Mouse (Mus musculus): Measurements from ENCODE around the gene Rpl9-ps6. TPM values are rescaled to one million over a fixed set of nuclear protein-coding genes. Genes with fewer than 3 reads are reported as not detected.

The Rpl9-ps6 gene
- polyA plus RNA-seq (2015; fragmentation: Nextera tagmentation; extraction: Ambion mirVana) = 103 and 128 TPM in 2 replicates

GRCm38 (mm10) chr19:32466478-32466877 is at the start of gene Rpl9-ps6:
Rpl9-ps6 (minus strand) TSS chr19:32466578.
- Histone ChIP-seq H3K36me3 (no peaks in the 10 kb centered on the region), H3K27ac (no peak within 1 kb of the TSS), H3K27me3 (no peaks in the 10 kb centered on the region), H3K4me3 (replicated peaks) (no peak within 1 kb of the TSS), H3K9me3 (replicated peaks) (no peaks in the 10 kb centered on the region), H3K4me1 (no peaks in the 10 kb centered on the region), H3K9ac (no peak within 1 kb of the TSS), H3K4me2 (no peak within 1 kb of the TSS)
- WGBS = 81% methylated on average over 6 of the region's 6 CpGs
- no peak for ATAC-seq (replicated peaks; ENCODE audit: low FRiP score)

DNA sequence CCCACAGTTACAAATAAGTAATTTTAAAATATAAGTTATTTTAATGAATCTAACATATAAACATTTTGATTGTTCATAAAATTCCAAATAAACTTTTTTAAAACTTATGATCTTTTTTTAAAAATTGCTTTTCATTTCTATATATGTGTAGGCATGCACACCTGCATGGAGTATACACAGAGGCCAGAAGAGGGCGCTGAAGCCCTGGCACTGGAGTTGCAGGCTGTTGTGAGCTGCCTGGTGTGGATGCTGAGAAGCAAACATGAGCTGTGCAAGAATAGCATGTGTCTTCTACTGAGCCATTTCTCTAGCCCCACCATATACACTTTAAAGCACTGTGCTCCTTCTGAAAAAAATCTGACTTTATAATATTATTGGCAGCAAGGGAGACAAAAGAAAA is 46.1 kb upstream of the Rpl9-ps6 start:
- H3K4me2 ChIP-seq = no peak overlapping the region
- no peak overlapping the region for H3K4me3 ChIP-seq (replicated peaks)
- H3K9me3 ChIP-seq (replicated peaks) = no peaks in the 10 kb centered on the region
- peaks cover 75% of the 10 kb centered on the region for H3K36me3 ChIP-seq
- ATAC-seq (replicated peaks; ENCODE audit: low FRiP score) = no peak
- H3K27me3 ChIP-seq = no peaks in the 10 kb centered on the region
- no peak overlapping the region for H3K27ac ChIP-seq
- no peaks in the 10 kb centered on the region for H3K4me1 ChIP-seq
- H3K9ac ChIP-seq = no peak overlapping the region
- WGBS = 25% methylated on average over 1 of the region's 1 CpGs

- Histone ChIP-seq H3K4me1 (no peaks in the 10 kb centered on the region), H3K4me2 (no peak overlapping the region), H3K27me3 (no peaks in the 10 kb centered on the region), H3K4me3 (replicated peaks) (no peak overlapping the region), H3K27ac (no peak overlapping the region), H3K36me3 (peaks cover 72% of the 10 kb centered on the region), H3K9me3 (replicated peaks) (no peaks in the 10 kb centered on the region), H3K9ac (no peak overlapping the region)
- no peak; the same call in 1 of the 2 replicates for ATAC-seq (replicated peaks; ENCODE audit: low FRiP score)
- 93% methylated on average over 6 of the region's 6 CpGs for WGBS
Observed at GRCm38 (mm10) chr19:32510962-32511361, 44.6 kb upstream of the Rpl9-ps6 start.

DNA sequence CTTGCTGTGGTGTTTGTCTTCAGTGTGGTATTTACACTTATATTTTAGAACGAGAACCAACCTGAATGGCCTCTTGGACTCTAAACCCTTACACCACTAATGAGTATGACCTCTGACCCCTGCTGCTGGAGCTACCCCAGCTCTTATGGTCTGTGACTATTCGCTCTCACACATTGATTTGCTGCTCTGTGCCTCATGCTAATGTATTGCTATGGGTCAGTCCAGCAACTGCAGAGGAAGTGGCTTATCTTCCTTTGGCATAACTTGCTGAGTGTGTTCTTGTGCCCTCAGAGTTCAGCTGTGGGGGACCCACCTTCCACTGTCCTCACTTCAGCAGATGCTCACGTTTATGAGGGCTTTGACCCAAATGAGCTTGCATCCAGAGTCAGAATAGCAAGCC is 43.9 kb upstream of the Rpl9-ps6 start:
- H3K4me2 ChIP-seq = no peak overlapping the region
- H3K27ac ChIP-seq = no peak overlapping the region
- WGBS = 72% methylated on average over 3 of the region's 3 CpGs
- peak; percentile 60; the same call in 1 of the 2 replicates for ATAC-seq (replicated peaks; ENCODE audit: low FRiP score)
- no peaks in the 10 kb centered on the region for H3K9me3 ChIP-seq (replicated peaks)
- peaks cover 72% of the 10 kb centered on the region for H3K36me3 ChIP-seq
- no peaks in the 10 kb centered on the region for H3K27me3 ChIP-seq
- H3K4me1 ChIP-seq = no peaks in the 10 kb centered on the region
- H3K4me3 ChIP-seq (replicated peaks) = no peak overlapping the region
- H3K9ac ChIP-seq = no peak overlapping the region

DNA sequence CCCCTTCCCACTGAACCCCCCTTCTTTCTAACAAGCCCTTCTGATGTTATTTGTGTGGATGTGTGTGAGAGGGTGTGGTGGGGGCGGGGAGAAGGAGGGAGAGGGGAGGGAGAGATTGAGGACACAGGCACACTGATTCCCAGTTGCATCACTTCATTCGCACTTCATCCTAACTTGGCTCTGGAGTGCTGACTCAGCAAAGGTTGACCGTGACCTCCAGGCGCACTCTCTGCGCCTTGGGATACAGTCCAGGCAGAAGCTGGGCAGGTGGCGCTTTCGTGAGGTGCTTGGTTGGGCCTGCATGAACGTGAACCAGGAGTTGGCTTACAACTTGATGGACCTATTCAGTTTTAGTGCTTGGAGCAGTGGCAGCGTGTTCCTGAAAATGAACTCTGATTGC is 41.1 kb upstream of the Rpl9-ps6 start:
- Histone ChIP-seq H3K27ac (no peak overlapping the region), H3K4me2 (no peak overlapping the region), H3K4me3 (replicated peaks) (no peak overlapping the region), H3K4me1 (no peaks in the 10 kb centered on the region), H3K9ac (no peak overlapping the region), H3K27me3 (no peaks in the 10 kb centered on the region), H3K9me3 (replicated peaks) (no peaks in the 10 kb centered on the region), H3K36me3 (peaks cover 57% of the 10 kb centered on the region)
- 89% methylated on average over 9 of the region's 9 CpGs for WGBS
- no peak for ATAC-seq (replicated peaks; ENCODE audit: low FRiP score)

DNA sequence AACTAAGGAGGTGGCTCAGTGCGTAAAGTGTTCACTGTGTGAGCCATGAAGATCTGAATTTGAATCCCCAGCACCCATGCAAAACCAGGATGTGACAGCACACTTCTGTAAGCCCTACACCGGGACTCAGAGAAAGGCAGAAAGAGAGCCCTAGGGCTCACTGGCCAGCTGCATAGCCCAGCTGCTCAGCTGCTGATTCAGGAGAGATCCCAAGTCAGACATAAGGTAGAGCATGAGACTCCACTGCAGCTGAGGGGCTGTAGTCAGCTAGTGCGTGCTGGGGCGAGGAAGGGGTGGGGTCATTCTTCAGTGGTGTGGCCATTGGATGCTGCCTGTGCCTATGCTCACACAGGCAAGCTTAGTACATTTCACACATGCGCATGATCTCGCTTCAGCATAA is 40.7 kb upstream of the Rpl9-ps6 start:
- Histone ChIP-seq H3K36me3 (peaks cover 52% of the 10 kb centered on the region), H3K4me3 (replicated peaks) (no peak overlapping the region), H3K4me2 (no peak overlapping the region), H3K27me3 (no peaks in the 10 kb centered on the region), H3K9me3 (replicated peaks) (no peaks in the 10 kb centered on the region), H3K9ac (no peak overlapping the region), H3K4me1 (no peaks in the 10 kb centered on the region), H3K27ac (no peak overlapping the region)
- WGBS = 84% methylated on average over 6 of the region's 6 CpGs
- ATAC-seq (replicated peaks; ENCODE audit: low FRiP score) = no peak

DNA sequence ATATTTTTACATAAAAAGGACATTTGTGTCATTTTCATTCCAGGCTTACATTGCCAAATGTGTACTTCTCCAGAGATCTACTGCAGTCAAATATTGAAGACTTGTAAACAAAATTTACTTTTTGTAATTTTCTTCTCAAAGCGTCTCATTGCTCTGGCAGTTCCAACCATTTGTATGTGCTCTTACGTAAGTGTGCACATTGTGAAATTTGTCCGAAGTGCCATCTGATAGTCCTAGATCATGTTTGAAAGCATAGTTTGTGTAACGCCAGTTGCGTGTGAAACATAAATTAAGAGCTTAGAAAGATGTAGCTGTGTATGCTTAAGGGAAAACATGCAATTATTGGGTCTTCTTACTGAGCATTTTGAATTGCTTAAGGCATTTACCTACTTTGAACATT is 40.1 kb upstream of the Rpl9-ps6 start:
- H3K4me2 ChIP-seq = no peak overlapping the region
- no peak overlapping the region for H3K4me3 ChIP-seq (replicated peaks)
- peaks cover 49% of the 10 kb centered on the region for H3K36me3 ChIP-seq
- ATAC-seq (replicated peaks; ENCODE audit: low FRiP score) = no peak
- no peak overlapping the region for H3K9ac ChIP-seq
- H3K27ac ChIP-seq = no peak overlapping the region
- 94% methylated on average over 5 of the region's 5 CpGs for WGBS
- H3K9me3 ChIP-seq (replicated peaks) = no peaks in the 10 kb centered on the region
- H3K27me3 ChIP-seq = no peaks in the 10 kb centered on the region
- no peaks in the 10 kb centered on the region for H3K4me1 ChIP-seq

DNA sequence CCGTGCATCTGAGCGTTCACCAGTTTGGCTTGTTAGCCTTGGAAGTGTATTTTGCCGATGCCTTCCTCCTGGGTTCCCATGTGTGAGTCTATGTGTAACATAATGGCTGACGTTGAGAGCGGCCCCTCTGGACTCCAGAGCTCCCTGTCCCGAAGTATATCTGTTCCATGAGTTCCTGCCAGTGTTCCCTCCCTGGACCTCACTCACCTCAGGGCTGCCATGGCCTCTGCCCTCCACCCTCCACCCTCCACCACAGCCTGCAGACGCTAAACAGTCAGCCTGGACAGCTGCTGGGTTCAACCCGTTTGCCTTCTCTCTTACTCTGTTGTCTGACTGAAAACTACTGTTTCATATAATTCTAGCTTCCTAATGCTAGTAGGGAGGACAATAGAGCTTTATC is 39.7 kb upstream of the Rpl9-ps6 start:
- Histone ChIP-seq H3K9me3 (replicated peaks) (no peaks in the 10 kb centered on the region), H3K4me2 (no peak overlapping the region), H3K9ac (no peak overlapping the region), H3K27me3 (no peaks in the 10 kb centered on the region), H3K27ac (no peak overlapping the region), H3K4me1 (no peaks in the 10 kb centered on the region), H3K4me3 (replicated peaks) (no peak overlapping the region), H3K36me3 (peaks cover 48% of the 10 kb centered on the region)
- no peak for ATAC-seq (replicated peaks; ENCODE audit: low FRiP score)
- 86% methylated on average over 8 of the region's 8 CpGs for WGBS

DNA sequence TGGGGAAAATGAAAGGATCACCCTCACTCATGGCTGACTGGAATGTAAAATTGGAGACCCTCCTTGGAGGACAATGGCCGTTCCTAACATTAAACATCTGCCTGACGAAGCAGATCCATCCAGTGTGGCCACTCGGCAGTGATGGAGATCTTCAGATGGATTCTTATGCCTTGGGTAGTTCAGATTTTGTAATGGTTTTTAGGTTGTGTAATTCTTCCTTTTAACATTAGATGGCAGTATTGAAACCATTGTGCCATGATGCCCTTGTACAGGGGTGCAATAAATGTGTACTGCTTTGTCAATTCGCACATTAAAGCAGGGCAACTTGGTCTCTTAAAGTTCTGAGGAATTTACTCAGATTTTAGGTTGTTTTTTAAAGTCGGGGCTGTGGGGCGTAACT is 35.0 kb upstream of the Rpl9-ps6 start:
- peaks cover 48% of the 10 kb centered on the region for H3K36me3 ChIP-seq
- ATAC-seq (replicated peaks; ENCODE audit: low FRiP score) = no peak
- no peak overlapping the region for H3K27ac ChIP-seq
- no peaks in the 10 kb centered on the region for H3K4me1 ChIP-seq
- no peak overlapping the region for H3K4me3 ChIP-seq (replicated peaks)
- no peak overlapping the region for H3K9ac ChIP-seq
- H3K27me3 ChIP-seq = no peaks in the 10 kb centered on the region
- WGBS = 83% methylated on average over 6 of the region's 6 CpGs
- H3K4me2 ChIP-seq = no peak overlapping the region
- H3K9me3 ChIP-seq (replicated peaks) = no peaks in the 10 kb centered on the region

DNA sequence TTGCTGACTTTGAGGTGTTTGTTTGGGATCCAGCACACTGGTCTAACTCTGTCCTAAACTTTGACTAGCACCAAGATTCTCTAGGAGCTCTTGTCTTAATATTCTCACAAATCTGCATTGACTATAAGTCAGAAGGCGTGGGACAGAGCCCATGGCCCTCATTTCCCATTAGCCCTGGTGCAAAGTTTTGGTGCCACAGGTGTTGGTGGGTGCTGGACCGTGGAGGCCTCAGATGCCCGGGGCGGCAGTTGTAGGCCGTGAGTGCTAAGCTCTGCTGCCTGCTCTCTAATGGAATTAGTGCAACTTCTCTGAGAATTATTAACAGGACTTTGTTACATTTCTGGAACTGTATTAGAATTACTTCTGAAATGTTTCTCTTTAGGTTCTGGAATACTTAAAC is 31.6 kb upstream of the Rpl9-ps6 start:
- no peak overlapping the region for H3K27ac ChIP-seq
- H3K4me1 ChIP-seq = 0 out of 2 replicates have a peak, but pooled peaks cover 3% of the 10 kb centered on the region
- no peaks in the 10 kb centered on the region for H3K27me3 ChIP-seq
- H3K4me3 ChIP-seq (replicated peaks) = no peak overlapping the region
- peak; percentile 81 for ATAC-seq (replicated peaks; ENCODE audit: low FRiP score)
- no peak overlapping the region for H3K4me2 ChIP-seq
- H3K36me3 ChIP-seq = peaks cover 56% of the 10 kb centered on the region
- 69% methylated on average over 5 of the region's 5 CpGs for WGBS
- H3K9me3 ChIP-seq (replicated peaks) = no peaks in the 10 kb centered on the region
- H3K9ac ChIP-seq = no peak overlapping the region

- Histone ChIP-seq H3K36me3 (peaks cover 61% of the 10 kb centered on the region), H3K27ac (no peak overlapping the region), H3K4me1 (0 out of 2 replicates have a peak, but pooled peaks cover 3% of the 10 kb centered on the region), H3K9ac (no peak overlapping the region), H3K4me3 (replicated peaks) (no peak overlapping the region), H3K27me3 (no peaks in the 10 kb centered on the region), H3K9me3 (replicated peaks) (no peaks in the 10 kb centered on the region), H3K4me2 (no peak overlapping the region)
- WGBS = 86% methylated on average over 6 of the region's 6 CpGs
- no peak for ATAC-seq (replicated peaks; ENCODE audit: low FRiP score)
Observed at GRCm38 (mm10) chr19:32497411-32497810, 31.0 kb upstream of the Rpl9-ps6 start.

GRCm38 (mm10) chr19:32495034-32495433 is 28.7 kb upstream of the Rpl9-ps6 start:
- H3K36me3 ChIP-seq = peaks cover 62% of the 10 kb centered on the region
- H3K9me3 ChIP-seq (replicated peaks) = no peaks in the 10 kb centered on the region
- no peak for ATAC-seq (replicated peaks; ENCODE audit: low FRiP score)
- H3K4me3 ChIP-seq (replicated peaks) = no peak overlapping the region
- H3K4me1 ChIP-seq = 0 out of 2 replicates have a peak, but pooled peaks cover 3% of the 10 kb centered on the region
- H3K9ac ChIP-seq = no peak overlapping the region
- H3K4me2 ChIP-seq = no peak overlapping the region
- WGBS = 87% methylated on average over 11 of the region's 11 CpGs
- no peak overlapping the region for H3K27ac ChIP-seq
- H3K27me3 ChIP-seq = no peaks in the 10 kb centered on the region

- Histone ChIP-seq H3K4me2 (no peak overlapping the region), H3K4me3 (replicated peaks) (no peak overlapping the region), H3K9me3 (replicated peaks) (no peaks in the 10 kb centered on the region), H3K36me3 (peaks cover 60% of the 10 kb centered on the region), H3K4me1 (0 out of 2 replicates have a peak, but pooled peaks cover 3% of the 10 kb centered on the region), H3K27me3 (no peaks in the 10 kb centered on the region), H3K9ac (no peak overlapping the region), H3K27ac (no peak overlapping the region)
- WGBS = 72% methylated on average over 13 of the region's 13 CpGs
- peak; percentile 54; the same call in 1 of the 2 replicates for ATAC-seq (replicated peaks; ENCODE audit: low FRiP score)
Observed at GRCm38 (mm10) chr19:32494611-32495010, 28.2 kb upstream of the Rpl9-ps6 start.

Measured in kidney, embryonic 15.5 days (tissue).